Mouse (Mus musculus) erythroblast, embryonic 14.5 days (primary cell): ENCODE data around the gene Dlg2.

Experiments
- GATA1 ChIP-seq: IDR thresholded peaks from 2 replicates; pipeline ENCODE4 v1.6.1; 2012; ENCODE audit warnings: low read length, inconsistent platforms, mixed read lengths
- TAL1 ChIP-seq: IDR thresholded peaks from 3 replicates; pipeline ENCODE4 v1.6.1; 2012; ENCODE audit warnings: low read length, inconsistent platforms, mixed read lengths

- TF ChIP-seq GATA1 (no peak), TAL1 (no peak)
These were observed 1016.8 kb downstream of the Dlg2 start for GRCm38 (mm10) chr7:91493234-91493633.
